Mouse (Mus musculus) 3134 (cell line): Measurements from ENCODE around the gene Cacna1e.

Source experiments
- DNase-seq: peaks from one replicate; pipeline ENCODE4 v3.0.0-alpha.2; 2011; ENCODE audit warnings: low spot score; ENCODE audit not compliant: insufficient read length; ENCODE audit errors: extremely low read depth

Gene Cacna1e

GRCm38 (mm10) chr1:154723537-154724286, 160.6 kb downstream of the Cacna1e start:
- DNase-seq: no peak

- DNase-seq: no peak
Measured at GRCm38 (mm10) chr1:154723078-154723477, 161.2 kb downstream of the Cacna1e start.

DNA sequence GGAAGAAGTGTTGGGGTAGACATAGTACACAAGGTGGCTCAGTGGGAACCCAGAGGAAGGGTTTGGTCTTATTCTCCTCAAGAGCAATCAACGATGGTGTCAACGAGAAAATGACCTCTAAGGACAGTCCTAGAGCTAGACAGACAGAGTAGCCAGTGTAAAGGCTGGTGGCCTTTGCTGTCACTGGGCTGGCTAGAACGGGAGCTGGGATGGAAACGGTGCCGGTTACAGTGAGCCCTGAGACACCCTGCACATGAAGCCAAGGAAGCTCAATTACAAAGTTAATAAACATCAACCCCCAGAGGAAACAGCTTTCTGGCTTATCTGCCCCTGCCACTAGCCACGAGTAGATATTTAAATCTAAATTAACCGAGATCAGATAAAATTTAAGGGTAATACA, 168.7 kb downstream of the Cacna1e start:
- DNase-seq: no peak

DNA sequence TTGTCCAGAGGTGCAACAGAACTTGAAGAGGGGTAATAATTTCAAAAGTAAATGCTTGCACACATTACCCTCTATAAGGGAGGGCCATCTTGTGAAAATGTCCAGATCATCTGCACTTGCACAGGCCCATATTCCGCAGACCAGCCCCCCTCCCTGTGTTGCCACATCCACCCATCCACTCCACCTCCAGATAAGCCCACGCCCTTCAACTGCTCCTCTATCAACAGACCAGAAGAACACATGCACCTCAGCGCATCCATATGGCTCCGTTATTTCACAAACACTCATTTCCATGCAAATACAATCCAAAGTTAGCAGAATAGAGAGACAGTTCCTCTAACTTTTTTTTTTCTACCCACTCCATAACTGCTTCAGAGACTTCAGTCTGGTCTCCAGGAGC, 171.6 kb downstream of the Cacna1e start:
- no peak for DNase-seq

DNA sequence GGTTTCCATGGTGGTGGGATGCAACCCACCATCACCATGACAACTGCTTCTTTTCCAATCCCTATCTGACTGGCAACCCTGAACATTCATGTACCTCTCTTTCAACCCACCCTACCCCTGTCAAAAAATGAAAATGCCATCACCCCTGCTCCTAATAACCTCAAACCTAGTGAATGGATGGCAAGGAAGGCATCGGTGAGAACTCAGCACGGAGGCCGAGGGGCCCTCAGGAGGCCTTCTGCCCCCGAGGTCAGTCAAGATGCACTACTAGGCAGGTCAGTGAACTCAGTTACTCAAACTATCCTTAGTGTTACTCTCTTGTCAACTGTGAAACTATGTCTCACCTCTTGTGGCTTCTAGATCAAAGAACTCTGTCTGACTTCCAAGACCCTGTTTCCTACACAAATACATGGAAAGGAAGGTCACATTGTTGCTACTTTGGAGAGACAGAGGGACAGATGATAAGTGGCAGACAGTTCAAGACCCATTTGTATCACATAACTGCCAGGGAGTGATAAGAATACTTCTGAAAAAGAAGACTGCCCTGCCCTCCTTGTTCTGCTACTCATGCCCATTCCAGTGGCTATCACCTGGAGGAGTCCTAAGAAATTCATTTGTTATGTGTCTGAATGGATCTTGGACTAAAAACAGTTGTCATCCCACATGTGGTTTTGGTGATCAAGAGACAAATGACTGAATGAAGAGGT, 176.6 kb downstream of the Cacna1e start:
- no peak for DNase-seq

GRCm38 (mm10) chr1:154706974-154707373, 177.3 kb downstream of the Cacna1e start:
- DNase-seq: no peak

GRCm38 (mm10) chr1:154705882-154706565, 178.3 kb downstream of the Cacna1e start:
- no peak for DNase-seq

DNA sequence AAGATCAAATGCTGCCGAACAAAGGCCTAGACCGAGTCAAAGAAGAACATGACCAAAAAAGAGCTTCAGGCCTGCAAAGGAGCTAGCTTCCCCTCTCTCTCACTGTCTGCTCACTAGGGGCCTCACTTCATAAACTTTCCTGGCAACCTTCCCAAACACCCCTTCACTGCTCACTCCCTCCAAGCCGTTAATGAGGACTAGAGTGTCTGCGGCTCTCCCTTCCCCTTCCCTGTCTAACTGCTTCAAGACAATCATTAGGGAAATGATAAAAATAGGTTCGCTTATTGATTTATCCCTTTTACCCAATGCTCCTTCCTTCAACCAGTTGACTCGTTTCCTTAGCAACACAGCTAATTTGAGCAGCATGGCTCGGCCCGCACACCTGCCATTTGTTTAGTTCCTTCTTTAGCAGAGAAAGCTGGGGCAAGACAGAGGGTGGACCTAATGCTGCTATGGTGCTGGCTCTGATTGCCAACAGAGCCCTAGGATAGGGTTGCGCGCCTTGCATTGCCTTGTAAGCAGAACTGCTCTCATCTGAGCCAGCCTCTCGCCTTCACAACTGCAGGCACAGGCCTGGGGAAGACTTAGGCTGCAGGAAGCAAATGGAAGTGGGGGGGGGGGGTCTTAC, 179.6 kb downstream of the Cacna1e start:
- no peak for DNase-seq

- DNase-seq: no peak
Measured at GRCm38 (mm10) chr1:154702623-154703022, 181.7 kb downstream of the Cacna1e start.

DNA sequence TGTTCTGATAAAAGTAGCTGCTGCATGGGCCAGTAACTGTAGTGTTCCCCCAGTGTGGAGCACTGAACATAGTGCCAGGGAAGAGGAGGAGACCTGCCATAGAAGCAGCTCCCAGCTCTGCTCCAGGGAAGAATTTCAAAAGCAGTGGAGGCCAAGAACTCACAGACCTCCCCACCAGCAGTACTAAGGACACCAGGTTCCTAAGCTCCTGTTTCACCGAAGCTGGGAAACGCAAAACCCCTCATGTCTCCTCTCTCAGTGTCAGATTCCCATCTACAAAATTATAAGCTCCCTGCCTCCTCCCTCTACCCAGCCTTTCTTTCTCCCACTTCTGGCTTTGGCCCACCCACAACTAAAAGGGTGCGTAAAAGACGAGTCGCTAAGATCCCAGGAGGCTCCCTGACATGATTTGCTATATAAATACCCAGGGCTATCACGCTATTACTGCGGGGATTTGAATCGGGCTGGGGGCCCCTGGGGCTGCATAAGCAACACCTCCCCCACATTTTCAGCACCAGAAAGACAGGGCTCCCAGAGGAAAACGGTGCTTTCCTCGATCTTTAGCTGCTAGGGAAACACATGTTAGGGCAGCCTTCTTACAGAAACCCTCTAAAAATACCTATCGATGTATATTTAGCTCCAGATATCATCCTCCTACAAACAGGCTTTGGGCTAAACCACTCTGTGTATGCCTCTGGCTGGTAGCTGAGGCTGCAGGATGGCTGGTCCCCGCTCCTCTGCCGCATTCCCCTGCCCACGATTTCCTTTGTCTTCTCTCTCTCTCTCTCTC, 195.2 kb downstream of the Cacna1e start:
- DNase-seq: no peak

DNA sequence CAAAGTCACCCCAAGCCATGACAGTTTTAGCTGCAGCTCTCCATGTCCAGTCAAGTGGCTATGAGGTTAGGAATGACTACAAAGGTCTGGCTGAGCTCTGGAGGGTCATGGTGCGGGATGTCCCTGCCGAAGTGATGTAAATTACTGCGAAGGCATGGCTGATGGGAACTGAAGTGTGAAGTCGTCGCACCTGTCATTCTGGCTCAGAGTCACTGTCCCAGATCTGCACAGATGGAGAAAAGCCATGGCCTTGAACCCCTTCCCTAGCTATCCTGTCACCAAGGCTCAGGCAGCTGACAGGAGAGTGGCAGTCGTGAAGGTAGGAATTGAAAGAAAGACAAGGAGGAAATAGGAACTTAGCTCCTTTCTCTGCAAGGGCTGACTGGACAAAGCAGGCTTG, 197.4 kb downstream of the Cacna1e start:
- no peak for DNase-seq

DNA sequence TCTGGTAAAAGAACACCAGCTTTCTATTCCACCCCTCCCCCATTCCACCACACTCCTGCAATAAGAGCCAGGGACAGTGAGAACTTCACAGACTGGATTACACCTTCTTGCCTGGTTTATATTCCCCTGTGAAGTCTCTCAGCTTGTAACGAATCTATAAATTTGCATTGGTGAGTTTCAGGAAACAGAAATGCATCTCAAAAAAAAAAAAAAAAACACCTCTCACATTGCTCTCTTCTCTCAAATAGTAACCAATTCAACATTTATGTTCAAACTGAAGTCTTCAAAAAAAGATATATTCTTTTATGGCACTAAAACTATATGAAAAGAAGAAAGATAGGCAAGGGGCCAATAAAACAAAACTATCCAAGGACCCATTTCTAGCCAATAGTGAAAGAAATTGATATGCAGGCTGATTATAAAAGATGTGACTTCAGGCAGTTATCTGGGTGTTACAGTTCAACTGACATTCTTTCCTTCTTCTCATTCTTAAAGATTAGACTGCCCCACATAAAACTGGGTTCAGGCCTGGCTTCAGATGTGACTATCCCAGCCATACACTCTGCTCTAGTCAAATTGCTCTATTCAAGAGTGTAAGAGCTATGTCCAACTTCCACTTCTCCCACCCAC, 200.7 kb downstream of the Cacna1e start:
- DNase-seq: no peak

GRCm38 (mm10) chr1:154678989-154679388, 205.3 kb downstream of the Cacna1e start:
- DNase-seq: no peak

GRCm38 (mm10) chr1:154678151-154678550, 206.2 kb downstream of the Cacna1e start:
- DNase-seq: no peak

DNA sequence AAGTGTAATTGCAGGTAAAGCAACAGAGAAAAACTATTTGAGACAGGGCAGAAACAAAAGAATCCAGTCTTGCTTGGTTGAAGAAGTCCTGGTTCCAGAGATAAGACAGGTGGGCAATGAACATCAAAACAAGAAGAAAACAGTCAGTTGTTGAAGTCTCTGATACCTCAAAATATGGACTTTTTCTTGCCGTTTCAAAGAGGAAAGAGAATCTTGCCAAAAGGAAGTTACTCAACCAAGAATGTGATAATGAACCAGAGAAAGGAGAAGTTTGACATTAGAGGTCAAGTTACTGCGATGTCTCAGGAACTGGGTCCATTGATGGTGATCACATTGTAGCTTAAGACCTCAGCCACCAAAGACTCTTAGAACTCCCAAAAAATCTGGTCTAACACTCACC, 206.6 kb downstream of the Cacna1e start:
- no peak for DNase-seq

- no peak for DNase-seq
Measured at GRCm38 (mm10) chr1:154663721-154664120, 220.6 kb downstream of the Cacna1e start.

GRCm38 (mm10) chr1:154661977-154662376, 222.3 kb downstream of the Cacna1e start:
- no peak for DNase-seq

- no peak for DNase-seq
Measured at GRCm38 (mm10) chr1:154661221-154661864, 223.0 kb downstream of the Cacna1e start.

DNA sequence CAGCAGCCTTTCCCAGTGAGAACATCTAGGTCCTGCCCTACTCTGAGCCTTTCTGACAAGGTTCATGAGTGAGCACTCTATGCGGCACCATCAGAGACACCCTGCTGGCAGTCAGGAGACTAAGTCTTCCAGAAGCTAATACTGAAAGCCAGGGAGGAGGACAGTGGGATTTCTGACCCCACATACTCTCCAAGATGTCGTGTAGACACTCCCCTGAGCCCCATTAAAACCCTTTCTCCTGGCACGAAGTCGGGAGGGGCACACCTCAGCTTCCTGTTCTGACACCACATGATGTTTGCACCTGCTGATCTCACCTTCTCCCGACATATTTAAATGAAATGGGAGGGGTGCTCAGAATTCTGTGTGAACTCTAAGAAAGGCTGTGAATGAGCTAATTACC, 226.9 kb downstream of the Cacna1e start:
- no peak for DNase-seq
